Comparison of ENCODE assay signal across 8 mouse cellular contexts in genomic region chrX:71049864-71050576, GRCm38 (mm10). TPM values are rescaled to one million over a fixed set of nuclear protein-coding genes. Genes with fewer than 3 reads are reported as not detected.
DNase-seq lines count a peak whose midpoint lies in the region; ATAC-seq lines count a peak whose summit lies in the region.

Gene Mamld1 (plus strand): TSS chrX:71050256.

- H3K4me2 ChIP-seq in hindbrain, embryonic 12.5 days (replicated peaks), result peak within 1 kb of the TSS; percentile 66
- H3K4me2 ChIP-seq in lung, embryonic 15.5 days, result peak within 1 kb of the TSS; percentile 73

- H3K36me3 ChIP-seq in hindbrain, embryonic 12.5 days, result no peaks in the 10 kb centered on the region
- H3K36me3 ChIP-seq in lung, embryonic 15.5 days, result no peaks in the 10 kb centered on the region

- H3K9me3 ChIP-seq in hindbrain, embryonic 12.5 days (replicated peaks), result no peaks in the 10 kb centered on the region
- H3K9me3 ChIP-seq in lung, embryonic 15.5 days, result no peaks in the 10 kb centered on the region

- DNase-seq in ZHBTc4 (ENCODE audit: low read depth, low spot score), result peak; percentile 39
- DNase-seq in cerebellum, postnatal 25 days, result peak; percentile 86 to 89
- peak; percentile 79 to 81 for DNase-seq in frontal cortex, postnatal 36 days (ENCODE audit: low spot score in 2 of 2)
- peak; percentile 49 to 71 for DNase-seq in layer of hippocampus, postnatal 14 days (ENCODE audit: low spot score in 2 of 2)
- DNase-seq in retina, adult 2 months (ENCODE audit: low read depth, low spot score), result peak; percentile 54

- 17% methylated on average over 39 of the region's 50 CpGs for WGBS in hindbrain, embryonic 12.5 days
- WGBS in lung, embryonic 15.5 days, result 13% methylated on average over 44 of the region's 50 CpGs

- ATAC-seq in hindbrain, embryonic 12.5 days (ENCODE audit: low FRiP score), result peak; percentile 38
- peak; percentile 74 for ATAC-seq in lung, embryonic 15.5 days (ENCODE audit: borderline replicate concordance, extremely low read depth, low FRiP score, low TSS enrichment)
- no peak for ATAC-seq in erythroblast, adult 5-6 weeks (replicated peaks; ENCODE audit: low FRiP score, poor library complexity, severe bottlenecking)

- peak within 1 kb of the TSS; percentile 79; the same call in 1 of the 2 replicates for H3K27ac ChIP-seq in hindbrain, embryonic 12.5 days
- peak within 1 kb of the TSS; percentile 15; the same call in 1 of the 2 replicates for H3K27ac ChIP-seq in lung, embryonic 15.5 days

- peak within 1 kb of the TSS; percentile 50 for H3K9ac ChIP-seq in hindbrain, embryonic 12.5 days
- H3K9ac ChIP-seq in lung, embryonic 15.5 days, result peak within 1 kb of the TSS; percentile 38

- no peaks in the 10 kb centered on the region for H3K4me1 ChIP-seq in hindbrain, embryonic 12.5 days
- H3K4me1 ChIP-seq in lung, embryonic 15.5 days, result no peaks in the 10 kb centered on the region

- peaks cover 24% of the 10 kb centered on the region for H3K27me3 ChIP-seq in hindbrain, embryonic 12.5 days
- H3K27me3 ChIP-seq in lung, embryonic 15.5 days, result peaks cover 12% of the 10 kb centered on the region; the same call in 1 of the 2 replicates

- H3K4me3 ChIP-seq in hindbrain, embryonic 12.5 days, result peak within 1 kb of the TSS; percentile 45
- peak within 1 kb of the TSS; percentile 51 for H3K4me3 ChIP-seq in lung, embryonic 15.5 days

RNA-seq across cellular contexts. Expression of gene Mamld1, which starts in this region (rescaled TPM):
- polyA plus RNA-seq in hindbrain, embryonic 12.5 days (2016; fragmentation: Nextera tagmentation; extraction: Ambion mirVana), result 3.2 and 4.9 TPM in 2 replicates
- total RNA-seq in layer of hippocampus, postnatal 14 days (2021), result 10 to 100 TPM; 16.2 to 18.4 TPM
- 2.8 and 2.9 TPM in 2 replicates for polyA plus RNA-seq in lung, embryonic 15.5 days (2015; fragmentation: Nextera tagmentation; extraction: Ambion mirVana)
- total RNA-seq in erythroblast, adult 5-6 weeks (2015; ENCODE audit: low replicate concordance), result not detected in 2 replicates
- total RNA-seq in erythroblast, adult 5-6 weeks (2017; ENCODE audit: low replicate concordance), result not detected in 2 replicates

Comparison
In these comparisons a context has a peak if more than half of its experiments do, and no peak if none do; other contexts are left out.
1. RNA of gene Mamld1 (total RNA-seq): 16.2 to 18.4 TPM in layer of hippocampus, postnatal 14 days; not detected in erythroblast, adult 5-6 weeks; every median in the first group is over 10 times any median in the second.
2. Peak in every context shown above with its lines, with median percentiles within 50 percentile points of each other: DNase-seq.